Mouse (Mus musculus) layer of hippocampus, adult 2 months (tissue): ENCODE measurements around the gene Tmem145. TPM values are rescaled to one million over a fixed set of nuclear protein-coding genes. Genes with fewer than 3 reads are reported as not detected.

ENCODE experiments used
- DNase-seq, 2 experiments: peaks; one replicate each; pipeline ENCODE4 v3.0.0; 2022; ENCODE audit warnings: low spot score in 2 of 2
- H3K27ac ChIP-seq: fragments of 200-600 bp; 2 replicates; pipeline ENCODE4 v1.8.1; 2022
- H3K4me3 ChIP-seq: fragments of 200-600 bp; 2 replicates; pipeline ENCODE4 v1.8.1; 2022; ENCODE audit warnings: mild to moderate bottlenecking
- CTCF ChIP-seq: fragments of 200-600 bp; conservative IDR thresholded peaks from 2 replicates; pipeline ENCODE4 v1.8.1; 2022; ENCODE audit warnings: antibody characterized with exemption, mild to moderate bottlenecking, moderate library complexity
- total RNA-seq, 2 experiments: library from RNA; stranded (reverse); gene quantifications; 2 replicates each; pipeline ENCODE4 v1.2.3; 2021

The Tmem145 gene
- total RNA-seq, 2 experiments from 2014 or later, result 27.4 to 27.8 TPM

DNA sequence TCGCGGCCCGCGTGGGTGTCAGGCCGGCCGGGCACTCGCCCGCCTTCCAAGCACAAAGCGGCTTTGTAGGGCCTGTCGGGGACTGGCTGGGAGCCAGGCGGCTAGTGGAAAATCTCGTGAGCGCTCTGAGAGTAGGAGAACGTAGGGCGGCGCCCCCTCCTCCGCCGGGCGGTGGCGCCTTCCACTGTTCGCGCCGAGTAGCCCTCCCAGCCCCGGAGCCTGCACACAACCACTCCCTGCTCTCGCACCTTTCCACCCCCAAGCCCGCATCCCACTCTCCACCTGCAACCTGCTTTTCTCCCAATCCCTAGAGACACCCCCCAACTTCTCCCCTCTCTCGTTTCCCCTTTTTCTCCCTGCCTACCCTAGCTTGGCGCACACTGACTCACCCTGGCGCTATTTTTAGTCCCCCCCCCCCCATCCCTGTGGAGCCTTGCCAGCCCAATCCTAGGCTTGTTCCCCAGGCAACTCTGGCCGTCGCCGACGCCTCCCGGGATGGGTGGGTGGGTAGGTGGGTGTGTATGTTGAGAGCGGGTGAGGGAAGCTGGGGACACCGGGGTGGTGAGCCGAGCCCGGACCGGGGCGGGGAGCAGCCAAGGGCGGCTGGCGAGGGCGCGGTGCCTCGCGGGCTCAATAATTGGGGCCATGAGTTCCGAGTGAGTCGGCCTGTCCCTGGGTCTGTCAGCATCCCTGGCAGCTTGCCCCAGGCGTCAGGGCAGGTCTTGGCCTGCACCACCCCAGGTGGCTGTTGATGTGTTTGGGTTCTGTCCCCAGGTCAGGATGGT is 26.6 kb upstream of the Tmem145 start:
- Histone ChIP-seq H3K4me3 (peak overlapping the region; percentile 64), H3K27ac (peak overlapping the region; percentile 99)
- TF ChIP-seq CTCF, result peak; percentile 67
- DNase-seq, result peak; percentile 84 to 90

DNA sequence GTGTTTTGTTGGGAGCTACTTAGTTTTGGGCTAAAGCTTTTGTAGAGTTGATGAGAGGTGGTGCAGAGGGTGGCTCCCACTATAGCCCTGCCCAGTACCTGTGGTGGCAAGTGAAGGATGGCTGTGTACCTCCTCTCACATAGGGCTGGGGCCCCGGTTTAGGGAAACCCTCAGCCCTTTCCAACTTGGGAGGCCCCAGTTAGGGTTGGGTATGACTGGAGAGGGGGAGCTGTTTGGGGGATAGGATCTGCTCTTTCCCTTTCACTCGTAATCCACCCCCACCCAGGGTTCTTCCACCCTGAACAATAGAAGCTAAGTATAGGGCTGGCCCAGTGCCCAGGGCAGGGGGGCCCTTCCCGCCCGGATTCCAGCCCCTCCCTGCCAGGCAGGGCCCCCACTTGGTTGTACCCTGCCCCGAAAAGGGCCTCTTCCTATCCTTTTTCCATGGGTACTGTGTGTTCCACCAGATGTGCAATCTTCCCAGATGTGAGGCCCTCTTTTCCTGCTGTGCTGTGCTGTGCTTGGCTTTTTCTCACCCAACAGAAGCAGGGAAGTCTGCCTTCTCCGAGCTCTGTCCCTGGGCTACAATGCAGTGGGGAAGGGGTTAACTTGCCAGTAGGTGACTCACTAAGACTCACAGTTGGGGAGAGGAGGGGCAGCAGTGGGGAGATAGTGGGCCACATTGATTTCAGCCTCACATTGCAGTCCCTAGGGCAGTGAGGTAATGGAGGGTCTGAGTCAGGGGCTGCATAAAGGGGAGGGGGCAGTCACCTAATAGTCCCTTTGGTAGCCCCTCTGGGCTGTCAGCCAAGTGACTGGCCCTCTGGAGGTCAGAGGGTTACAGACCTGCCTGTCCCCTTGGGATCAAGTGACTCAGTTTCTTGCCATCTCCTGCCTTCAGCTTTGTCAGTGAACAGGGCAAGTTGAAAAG is 25.8 kb upstream of the Tmem145 start:
- DNase-seq, result no peak
- H3K4me3 ChIP-seq, result peak overlapping the region; percentile 64
- TF ChIP-seq CTCF, result no peak

DNA sequence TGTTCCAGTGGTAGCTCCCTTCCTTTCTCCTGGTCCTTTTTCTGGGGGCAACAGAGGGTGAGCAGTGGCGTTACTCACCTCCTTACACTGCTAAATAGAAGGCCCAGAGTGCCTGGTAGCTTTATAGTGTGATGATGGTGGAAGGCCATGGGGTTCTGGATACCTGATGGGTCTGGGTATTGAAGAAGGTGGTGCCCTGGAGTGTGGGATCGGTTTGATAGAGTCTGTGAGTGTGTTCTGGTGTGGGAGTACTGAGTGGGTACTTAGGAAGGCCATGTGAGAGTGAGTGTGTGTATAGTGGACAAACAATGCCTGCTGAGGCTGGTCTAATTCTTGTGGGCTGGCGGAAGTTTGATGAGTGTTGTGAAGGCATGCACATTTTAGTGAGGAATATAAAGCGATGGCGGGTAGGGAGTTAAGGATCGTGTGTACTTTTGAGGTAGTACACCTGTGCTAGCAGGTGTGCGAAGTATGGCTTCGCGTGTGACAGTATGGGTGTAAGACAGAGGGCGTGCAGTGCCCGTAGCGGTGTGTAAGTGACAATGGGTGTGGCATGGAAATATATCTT is 24.7 kb upstream of the Tmem145 start:
- peak overlapping the region; percentile 52 for H3K4me3 ChIP-seq
- peak overlapping the region; percentile 99 for H3K27ac ChIP-seq
- no peak for TF ChIP-seq CTCF
- DNase-seq, result no peak

More for the DNA sequence above, 25.8 kb upstream of the Tmem145 start:
- H3K27ac ChIP-seq, result peak overlapping the region; percentile 99

DNA sequence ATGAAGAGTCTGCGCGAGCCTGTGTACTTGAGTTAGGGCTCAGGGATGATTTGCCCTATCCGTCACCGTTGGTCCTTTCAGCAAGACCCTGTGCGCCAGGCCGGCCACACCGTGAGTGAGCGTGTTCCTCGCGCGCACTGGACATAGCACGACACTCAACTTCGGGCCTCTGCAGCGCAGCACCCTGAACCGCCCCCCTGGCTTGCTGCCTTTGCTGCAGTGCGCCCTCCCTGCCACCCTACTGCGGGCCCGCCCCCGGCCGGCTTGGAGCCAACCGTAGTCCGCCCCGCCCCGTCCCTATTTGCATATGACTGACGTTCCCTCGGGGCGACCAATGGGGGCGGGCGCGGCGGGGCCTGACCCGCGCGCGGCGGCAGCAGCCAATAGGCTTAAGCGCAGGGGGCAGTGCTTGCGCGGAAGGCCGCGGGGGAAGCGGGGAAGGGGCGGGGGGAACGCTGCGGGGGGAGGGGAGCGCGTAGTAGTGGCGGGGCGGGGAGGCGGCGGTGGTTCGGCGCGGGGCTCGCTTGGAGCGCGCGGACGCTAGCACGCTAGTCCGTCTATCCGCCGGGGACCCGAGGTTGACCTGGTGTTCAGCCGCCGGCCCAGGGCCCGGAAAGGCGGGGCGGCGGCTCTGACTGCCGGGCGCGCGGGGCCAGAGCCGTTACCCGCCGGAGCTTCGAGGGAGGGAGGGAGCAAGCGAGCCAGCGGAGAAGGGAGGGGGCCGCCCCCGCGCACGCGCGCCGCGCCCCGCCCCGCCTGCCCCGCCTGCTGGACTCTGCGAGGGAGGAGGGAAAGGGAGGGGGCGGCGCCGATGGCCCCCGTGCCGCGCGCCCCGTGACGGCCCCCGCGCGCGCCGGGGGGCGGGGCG is 23.9 kb upstream of the Tmem145 start:
- Histone ChIP-seq H3K27ac (peak overlapping the region; percentile 99), H3K4me3 (peak overlapping the region; percentile 87)
- peak; percentile 96 to 97 for DNase-seq
- 0 out of 2 replicates have a peak, but pooled peaks have one; percentile 12 for TF ChIP-seq CTCF

DNA sequence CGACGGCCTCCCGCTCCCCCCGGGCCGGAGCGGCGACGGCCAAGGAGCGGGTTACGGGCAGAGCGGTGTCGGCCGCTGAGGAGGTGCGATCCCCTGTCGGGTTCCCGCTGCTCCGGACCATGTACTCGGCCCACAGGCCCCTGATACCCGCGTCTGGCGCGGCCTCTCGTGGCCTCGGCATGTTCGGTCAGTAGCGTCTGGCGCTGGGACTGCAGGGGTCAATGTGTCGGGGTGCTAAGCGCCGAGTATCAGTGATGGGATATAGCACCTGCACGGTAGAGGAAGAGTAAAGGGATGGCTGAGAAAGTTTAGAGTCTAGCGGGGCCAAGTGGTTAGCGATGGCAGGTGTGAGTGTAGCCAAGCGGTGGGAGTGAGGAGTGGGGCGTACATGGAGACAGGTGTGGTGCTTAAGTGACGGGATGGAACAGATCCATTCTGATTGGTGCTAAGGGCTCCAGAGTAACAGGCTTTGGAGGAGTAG is 23.1 kb upstream of the Tmem145 start:
- TF ChIP-seq CTCF, result 0 out of 2 replicates have a peak, but pooled peaks have one; percentile 14
- DNase-seq, result no peak

DNA sequence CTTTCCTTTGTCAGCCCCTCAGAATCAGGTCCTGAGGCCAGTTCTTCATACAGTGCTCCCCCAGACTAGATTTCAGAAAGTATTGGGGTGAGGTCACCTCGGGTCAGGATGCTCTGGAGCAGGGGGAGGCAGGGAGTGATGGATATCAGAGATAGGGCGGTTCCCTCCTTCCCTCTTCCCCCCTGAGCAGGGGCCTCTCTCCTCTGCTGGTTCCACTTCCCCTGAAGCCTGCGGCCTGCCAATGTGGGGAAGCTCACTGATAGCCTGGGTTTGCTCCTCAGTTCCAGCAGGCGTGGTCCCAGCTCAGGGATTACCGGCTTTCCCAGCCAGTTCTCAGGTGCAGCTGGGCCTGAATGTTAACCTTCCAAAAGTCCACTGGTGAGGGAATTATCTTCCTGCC is 22.3 kb upstream of the Tmem145 start:
- no peak for DNase-seq
- Histone ChIP-seq H3K27ac (peak overlapping the region; percentile 99; the same call in 1 of the 2 replicates), H3K4me3 (peak overlapping the region; percentile 87; the same call in 1 of the 2 replicates)
- no peak for TF ChIP-seq CTCF

More for the DNA sequence above, 23.1 kb upstream of the Tmem145 start:
- H3K27ac ChIP-seq, result peak overlapping the region; percentile 99
- H3K4me3 ChIP-seq, result peak overlapping the region; percentile 87

DNA sequence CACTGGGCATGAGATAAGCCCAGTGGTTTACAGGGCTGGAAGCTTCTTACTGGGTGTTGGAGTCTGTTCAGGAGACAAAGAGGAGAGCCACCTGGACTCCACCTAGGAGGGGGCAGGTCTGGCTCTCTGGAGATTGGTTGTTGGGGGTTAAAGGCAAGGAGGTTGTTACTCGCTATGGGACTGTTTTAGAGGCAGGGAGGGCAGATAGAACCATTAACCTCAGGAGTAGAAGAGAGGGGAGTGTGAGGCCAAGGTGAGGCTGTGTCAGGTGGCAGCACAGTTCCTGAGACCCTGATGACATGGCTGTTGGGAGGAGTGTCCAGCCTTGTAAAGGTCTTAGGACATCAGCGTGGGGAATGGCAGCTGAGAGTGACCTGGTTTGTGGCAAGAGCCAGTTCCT is 21.7 kb upstream of the Tmem145 start:
- no peak for DNase-seq
- Histone ChIP-seq H3K4me3 (no peak overlapping the region), H3K27ac (peak overlapping the region; percentile 99; the same call in 1 of the 2 replicates)
- TF ChIP-seq CTCF, result no peak

DNA sequence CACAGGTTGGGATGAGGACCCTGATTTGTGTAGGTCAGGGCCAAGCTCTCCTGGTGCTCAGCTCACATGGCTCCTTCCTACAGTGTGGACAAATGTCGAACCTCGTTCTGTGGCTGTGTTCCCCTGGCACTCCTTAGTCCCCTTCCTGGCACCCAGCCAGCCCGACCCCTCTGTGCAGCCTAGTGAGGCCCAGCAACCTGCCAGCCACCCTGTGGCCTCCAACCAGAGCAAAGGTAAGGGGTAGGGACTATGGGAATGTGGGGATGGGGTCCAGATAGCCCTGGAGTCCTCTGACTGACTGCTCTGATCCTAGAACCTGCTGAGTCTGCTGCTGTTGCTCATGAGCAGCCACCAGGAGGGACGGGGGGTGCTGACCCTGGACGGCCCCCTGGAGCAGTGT is 21.1 kb upstream of the Tmem145 start:
- no peak for DNase-seq
- Histone ChIP-seq H3K4me3 (no peak overlapping the region), H3K27ac (no peak overlapping the region)
- TF ChIP-seq CTCF, result no peak

DNA sequence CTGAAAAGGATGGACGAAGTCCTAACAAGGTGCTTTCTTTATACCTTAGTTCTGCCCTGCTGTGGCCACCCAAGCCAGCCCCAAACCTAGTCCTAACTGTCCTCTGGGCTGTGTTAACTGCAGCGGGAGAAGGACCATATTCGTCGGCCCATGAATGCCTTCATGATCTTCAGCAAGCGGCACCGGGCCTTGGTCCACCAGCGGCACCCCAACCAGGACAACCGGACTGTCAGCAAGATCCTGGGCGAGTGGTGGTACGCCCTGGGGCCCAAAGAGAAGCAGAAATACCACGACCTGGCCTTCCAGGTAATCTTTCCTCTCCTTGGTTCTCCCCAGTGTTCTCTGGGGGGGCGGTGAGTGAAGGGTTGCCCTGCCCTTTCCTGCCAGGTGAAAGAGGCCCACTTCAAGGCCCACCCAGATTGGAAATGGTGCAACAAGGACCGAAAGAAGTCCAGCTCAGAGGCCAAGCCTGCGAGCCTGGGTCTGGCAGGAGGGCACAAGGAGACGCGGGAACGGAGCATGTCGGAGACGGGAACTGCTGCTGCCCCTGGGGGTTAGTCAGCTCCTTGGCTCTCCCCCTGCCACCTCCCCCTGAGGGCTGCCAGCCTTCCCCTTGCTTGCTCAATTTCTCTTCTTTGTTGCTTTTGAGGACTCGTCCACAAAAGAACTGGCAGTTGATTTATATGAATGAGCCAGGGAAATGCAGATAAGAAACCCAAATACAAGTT is 20.2 kb upstream of the Tmem145 start:
- DNase-seq, result no peak
- no peak for TF ChIP-seq CTCF
- H3K27ac ChIP-seq, result no peak overlapping the region
- no peak overlapping the region for H3K4me3 ChIP-seq

DNA sequence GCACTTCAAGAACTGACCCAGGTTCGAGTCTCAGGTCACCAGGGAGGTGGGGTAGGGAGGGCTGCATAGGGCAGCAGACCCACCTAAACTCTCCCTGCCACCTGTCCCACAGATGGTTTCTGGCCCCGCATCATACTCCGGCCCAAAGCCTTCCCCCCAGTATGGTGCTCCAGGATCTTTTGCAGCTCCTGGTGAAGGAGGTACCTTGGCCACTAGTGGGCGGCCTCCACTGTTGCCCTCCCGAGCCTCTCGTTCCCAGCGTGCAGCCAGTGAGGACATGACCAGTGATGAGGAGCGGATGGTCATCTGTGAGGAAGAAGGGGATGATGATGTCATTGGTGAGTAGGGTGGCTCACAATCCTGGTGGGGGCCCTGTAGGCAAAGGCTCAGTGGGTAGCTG is 18.9 kb upstream of the Tmem145 start:
- Histone ChIP-seq H3K27ac (no peak overlapping the region), H3K4me3 (no peak overlapping the region)
- no peak for DNase-seq
- TF ChIP-seq CTCF, result peak; percentile 44

DNA sequence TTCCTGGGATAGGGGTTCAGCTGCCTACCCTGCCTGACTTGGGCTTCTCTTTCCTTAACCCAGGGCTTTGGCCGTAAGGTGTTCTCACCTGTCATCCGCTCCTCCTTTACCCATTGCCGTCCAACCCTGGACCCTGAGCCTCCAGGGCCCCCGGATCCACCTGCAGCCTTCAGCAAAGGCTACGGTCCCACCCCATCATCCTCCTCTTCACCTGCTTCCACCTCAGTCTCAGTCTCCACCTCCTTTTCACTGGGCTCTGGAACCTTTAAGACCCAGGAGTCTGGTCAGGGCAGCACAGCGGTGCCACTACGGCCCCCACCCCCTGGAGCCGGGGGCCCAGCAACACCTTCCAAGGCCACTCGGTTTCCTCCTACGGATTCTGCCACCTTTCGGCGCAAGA is 17.9 kb upstream of the Tmem145 start:
- TF ChIP-seq CTCF, result no peak
- Histone ChIP-seq H3K27ac (no peak overlapping the region), H3K4me3 (no peak overlapping the region)
- DNase-seq, result no peak
